Mouse (Mus musculus) common myeloid progenitor, adult 5-6 weeks (primary cell): ENCODE data around the gene Clpx. TPM values are rescaled to one million over a fixed set of nuclear protein-coding genes. Genes with fewer than 3 reads are reported as not detected.
"Not testable (repeated sequence)": the region's sequence is repeated elsewhere in the genome, so short reads cannot be mapped to it uniquely, and the experiment has no call there.

Experiments
- ATAC-seq: replicated peaks from 2 replicates; pipeline ENCODE4 v1.8.0; 2016; ENCODE audit warnings: low read depth, mild to moderate bottlenecking, moderate TSS enrichment, inconsistent platforms; ENCODE audit not compliant: poor library complexity, severe bottlenecking
- total RNA-seq: library from RNA; stranded (forward); fragments of 200-1000, 187-1606 nt; gene quantifications from 2 replicates; pipeline ENCODE4 v1.2.3, GENCODE M21; 2017

The Clpx gene
- 50.2 and 53.4 TPM in 2 replicates for total RNA-seq

DNA sequence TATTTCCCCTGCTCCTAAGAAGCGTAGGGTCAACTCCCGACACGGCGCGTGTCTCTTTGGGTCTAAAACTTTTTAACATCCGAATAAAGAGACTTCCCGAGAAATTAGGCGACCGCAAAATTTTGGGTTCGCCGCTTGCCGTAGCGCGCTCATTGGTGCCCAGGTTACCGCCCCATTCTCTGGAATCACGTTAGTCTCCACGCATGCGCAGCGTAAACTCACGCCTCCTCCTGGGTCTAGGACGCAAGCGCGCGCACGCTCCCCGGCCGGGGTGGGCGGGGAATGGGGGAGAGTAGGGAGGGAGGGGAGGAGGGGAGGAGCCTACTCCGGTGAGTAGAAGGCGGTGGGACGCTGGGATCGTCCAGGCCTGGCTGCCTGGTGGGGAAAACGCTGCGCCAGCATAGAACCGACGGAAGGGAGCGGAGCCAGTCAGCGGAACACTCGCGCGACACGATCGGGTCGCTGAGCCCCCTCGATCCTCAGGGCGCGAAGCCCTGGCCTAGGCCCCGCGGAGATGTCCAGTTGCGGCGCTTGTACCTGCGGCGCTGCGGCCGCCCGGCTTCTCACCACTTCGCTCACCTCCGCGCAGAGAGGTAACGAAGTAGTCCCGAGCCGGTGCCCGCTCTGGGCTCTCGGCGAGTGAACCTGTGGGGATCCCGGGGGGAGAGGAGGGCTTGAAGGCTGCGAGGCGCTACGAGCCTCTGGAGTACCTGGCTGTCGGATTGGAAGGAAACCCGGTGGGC lies at the start of gene Clpx:
TSS of gene Clpx (plus strand) at position 288 of the 743 bp plus-strand sequence.
- ATAC-seq = peak; percentile 96

DNA sequence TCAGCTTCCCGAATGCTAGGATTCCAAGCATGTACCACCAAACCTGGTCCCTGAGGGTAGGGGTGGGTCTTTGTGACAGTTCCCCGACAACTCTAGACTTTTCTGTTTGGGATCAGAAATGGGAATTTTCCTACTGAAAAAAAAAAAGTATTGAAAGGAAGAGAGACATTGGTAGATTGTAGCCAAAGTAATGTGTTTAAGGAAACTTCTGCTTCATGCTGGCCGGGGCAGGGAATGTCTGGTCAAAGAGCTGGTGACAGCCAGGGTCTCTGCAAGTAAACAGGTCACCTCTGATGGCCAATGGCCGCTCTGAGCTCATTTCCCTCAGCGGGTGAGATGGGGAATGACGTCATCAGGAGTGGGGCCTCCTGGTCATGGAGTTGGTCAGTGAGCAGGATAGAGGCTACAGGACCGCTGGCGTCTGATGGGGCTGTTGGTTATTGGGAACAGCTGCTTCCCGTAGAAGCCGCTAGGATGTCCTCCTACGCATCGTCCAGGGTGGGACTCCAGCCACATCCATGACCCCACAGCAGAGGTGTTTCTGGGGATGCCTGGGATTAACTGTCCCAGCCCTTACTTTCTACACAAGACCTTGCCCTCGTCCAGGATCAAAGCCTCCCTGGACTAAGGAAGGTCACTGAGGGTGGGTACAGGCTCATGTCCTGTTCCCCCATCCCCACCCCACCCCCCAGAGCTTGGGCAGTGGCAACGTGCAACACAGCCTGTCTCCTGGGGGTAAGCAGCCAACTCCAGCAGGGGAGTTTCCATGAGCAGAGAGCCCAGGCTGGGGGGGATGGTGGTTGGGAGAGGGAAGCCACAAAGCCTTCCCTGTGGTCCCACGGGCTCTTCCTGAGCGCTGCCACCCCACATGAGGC lies 46.3 kb upstream of the Clpx start:
- ATAC-seq = no peak

DNA sequence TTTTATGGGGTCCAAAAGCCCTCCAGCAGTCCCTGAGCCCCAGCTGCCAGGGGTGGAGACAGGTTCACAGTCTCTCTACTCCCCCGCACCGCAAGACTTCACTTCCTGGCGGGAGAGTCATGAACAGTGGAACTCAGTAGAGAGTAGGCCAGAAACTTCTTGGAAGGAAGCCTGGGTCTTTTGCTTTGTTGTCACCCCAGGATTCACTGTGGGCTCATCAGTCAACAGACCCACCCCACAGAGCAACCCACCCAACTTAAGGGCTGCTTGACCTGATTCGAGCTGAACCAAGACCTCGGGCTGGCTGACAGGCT lies 45.7 kb upstream of the Clpx start:
- no peak for ATAC-seq

DNA sequence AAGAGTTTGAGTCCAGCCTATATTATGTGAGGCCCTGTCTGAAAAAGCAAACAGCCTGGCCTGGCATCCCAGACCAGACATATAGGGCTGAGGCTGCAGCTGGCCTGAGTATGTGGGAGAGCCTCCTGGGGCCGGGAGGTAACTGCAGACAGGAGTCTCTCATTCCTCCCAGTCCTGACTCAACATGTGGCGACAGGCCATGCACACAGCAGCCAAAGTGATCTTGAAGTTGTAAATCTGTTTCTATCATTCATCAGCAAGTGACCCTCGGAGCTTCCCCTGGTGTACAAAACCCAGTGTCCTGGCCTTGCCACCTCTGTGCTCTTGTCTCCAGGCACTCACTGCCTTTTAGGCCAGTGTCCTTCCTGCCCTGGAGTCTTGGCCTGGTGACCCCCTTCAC lies 42.0 kb upstream of the Clpx start:
- ATAC-seq = no peak

DNA sequence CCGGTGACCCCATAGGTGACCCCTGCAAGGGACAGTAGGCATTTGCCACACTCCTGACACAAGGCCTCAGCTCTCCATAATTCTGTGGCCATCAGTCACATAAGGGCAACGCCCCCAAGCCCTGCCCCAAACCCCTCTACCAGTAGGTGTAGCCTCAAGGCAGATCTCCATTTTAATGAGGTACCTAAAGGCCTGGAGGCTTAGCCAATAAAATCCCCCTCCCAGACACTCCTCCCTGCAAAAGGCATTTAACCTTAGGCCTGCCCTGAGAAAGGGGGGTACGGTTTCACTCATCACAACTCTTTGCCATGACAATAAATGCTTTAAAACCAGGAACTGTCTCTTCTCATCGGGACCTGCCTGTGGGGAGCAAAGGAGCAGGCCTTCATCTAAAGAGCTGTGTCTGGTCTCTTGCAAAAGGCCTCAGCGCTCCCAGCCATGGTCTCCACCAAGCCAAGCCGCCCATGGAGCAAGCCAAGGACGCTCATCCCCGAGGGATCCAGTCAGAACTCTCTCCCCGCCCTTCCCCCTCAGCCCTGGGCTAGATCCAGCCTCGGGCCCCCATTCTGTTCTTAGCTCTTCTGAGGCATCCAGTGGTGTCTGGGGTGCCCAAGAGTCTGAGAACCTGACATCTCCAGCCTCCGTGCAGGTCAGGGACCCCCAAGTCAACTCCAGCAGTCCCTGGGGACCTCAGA lies 38.0 kb upstream of the Clpx start:
- no peak for ATAC-seq

DNA sequence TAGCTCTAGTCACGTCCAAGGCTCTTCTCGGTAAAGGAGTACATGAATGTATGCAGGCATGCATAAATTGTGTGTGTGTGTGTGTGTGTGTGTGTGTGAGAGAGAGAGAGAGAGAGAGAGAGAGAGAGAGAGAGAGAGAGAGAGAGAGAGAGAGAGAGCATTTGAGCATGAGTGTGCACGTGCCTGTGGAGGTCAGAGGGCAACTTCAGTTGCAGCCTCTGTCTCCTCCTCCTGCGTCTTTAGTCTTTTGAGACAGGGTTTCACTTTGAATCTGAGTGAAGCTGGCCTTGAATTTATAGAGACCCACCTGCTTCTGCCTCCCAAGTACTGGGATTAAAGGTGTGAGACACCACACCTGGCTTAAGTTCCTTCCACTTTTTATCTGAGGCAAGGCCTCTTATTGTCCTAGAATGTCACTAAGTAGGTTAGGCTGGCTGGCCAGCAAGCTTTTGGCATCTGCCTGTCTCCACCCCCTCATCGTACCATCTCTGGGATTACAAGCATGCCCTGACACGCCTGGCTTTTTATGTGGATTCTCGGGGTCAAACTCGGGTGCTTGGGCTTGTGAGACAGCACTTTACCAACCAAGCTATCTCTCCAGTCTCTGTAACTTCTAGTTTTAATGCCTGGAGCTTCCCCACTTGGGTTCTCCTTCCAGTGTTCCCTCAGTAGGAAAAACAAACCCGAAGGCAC lies 36.7 kb upstream of the Clpx start:
- ATAC-seq = no peak

DNA sequence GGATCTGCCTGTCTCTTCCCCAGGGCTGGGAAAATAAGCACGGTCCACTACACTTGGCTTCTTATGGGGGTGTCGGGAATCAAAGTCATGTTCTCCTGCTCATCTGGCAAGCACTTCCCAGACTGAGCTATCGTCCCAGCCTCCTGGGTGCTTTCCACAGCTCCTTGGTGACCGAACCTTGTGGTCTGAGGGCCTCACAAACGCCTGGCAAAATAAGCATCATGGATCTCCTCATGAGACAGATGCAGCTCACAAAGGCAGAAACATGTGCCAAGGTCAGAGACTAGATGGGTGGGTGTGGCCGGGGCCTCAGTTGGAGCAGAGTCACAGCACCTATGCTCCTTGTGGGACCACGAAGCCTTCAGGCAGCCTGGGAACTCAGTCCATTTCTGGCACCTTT lies 34.7 kb upstream of the Clpx start:
- ATAC-seq = no peak

DNA sequence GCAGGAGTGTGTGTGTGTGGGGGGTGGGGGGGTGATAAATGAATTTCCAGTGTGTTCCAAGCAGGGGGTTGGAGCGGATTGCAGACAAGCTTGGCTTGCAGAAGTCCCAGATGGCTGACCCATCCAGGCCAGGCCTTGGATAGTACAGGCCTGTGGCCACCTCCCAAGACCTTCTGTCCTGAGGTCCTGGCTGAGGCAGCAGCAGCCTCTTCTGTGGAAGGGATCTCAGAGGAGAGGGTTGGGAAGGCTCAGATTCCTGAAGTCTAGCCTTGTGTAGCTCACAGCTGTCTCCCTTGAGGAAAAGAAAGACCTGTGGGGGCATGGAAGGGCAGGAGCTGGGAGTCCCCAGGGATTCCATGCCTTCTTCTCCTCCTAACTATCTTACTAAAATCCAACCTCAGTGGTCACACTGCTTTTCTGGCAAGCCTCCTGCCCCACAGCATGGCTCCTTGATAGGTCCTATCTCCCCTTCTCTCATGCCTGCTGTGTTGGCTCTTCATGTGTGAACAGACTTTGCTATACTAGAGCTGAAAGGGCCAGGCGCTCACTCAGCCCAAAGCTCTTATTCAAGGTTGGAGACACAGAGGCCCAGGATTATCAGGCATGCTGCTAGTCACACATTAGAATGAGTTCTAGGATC lies 32.3 kb upstream of the Clpx start:
- no peak for ATAC-seq

DNA sequence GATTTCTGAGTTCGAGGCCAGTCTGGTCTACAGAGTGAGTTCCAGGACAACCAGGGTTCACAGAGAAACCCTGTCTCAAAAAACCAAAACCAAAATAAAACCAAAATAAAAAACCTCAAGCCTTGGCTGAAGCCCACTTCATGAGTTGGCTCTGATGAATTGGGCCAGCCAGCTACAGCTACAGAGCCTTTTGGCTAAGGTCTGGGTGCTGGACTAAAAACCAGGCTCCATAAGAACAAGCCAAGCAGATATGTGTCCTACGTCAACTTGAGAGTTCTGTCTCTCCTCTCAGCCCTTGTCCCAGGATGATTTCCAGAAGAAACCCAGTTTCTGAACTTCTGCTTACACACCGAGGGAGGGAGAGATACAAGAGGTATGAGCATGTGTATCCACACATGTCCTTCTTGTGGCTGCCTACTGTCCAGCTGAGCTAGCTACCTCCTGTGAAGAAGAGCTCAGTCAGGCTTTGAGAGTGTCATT lies 31.4 kb upstream of the Clpx start:
- no peak for ATAC-seq

DNA sequence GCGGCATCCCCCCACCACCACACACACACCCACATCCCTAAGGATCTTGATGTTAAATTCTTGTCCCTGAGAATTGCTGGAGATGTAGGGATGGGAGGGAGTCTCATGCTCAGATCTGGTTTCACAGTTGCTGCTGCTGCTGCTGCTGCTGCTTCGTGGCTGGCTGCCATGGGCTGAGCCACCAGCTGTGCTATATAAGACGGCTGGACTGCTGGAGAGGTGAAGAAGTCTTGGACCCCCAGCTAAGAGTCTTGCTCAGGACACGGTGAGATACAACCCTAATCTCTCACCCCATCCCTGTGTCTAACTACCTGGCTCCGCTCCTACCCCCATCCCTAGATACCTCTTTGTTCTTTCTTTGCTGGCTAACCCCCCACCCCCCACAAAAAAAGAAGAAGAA lies 29.1 kb upstream of the Clpx start, which contains the start of gene Cilp:
TSS of gene Cilp (plus strand) at position 222 of the 400 bp plus-strand sequence.
- ATAC-seq = no peak

DNA sequence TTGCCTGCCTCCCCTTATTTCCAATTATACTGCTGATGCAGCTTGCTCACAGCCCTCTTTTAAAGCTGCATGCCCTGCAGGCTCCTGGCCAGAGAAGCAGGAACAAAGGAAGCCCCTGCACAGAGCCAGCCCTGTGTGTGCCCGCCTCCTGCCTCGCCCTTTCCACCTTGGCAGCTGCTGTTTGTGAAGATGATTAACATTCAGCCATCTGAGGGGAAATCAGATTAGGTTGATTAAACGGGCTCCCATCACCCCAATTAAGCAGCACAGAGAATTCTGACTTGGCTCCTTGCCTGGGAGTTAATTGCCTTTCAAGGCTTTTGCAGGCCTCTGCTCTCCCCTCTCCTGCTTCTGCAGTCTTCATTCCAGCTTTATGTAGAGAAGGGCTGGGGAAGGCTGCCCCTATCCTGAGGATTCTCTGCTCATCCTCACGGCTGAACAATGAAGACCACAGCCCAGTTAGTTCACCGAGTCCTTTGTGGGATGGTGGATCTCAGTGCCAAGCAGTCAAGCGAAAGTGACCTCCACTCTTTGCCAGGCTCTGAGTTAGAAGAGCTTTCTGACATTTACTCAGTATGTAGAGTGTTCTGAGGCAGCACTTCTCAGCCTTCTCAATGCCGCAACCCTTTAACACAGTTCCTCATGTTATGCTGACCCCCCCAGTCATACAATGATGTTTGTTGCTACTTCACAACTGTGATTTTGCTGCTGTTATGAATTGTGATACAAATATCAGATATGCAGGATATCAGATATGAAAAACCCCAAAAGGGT lies 26.1 kb upstream of the Clpx start:
- no peak for ATAC-seq

DNA sequence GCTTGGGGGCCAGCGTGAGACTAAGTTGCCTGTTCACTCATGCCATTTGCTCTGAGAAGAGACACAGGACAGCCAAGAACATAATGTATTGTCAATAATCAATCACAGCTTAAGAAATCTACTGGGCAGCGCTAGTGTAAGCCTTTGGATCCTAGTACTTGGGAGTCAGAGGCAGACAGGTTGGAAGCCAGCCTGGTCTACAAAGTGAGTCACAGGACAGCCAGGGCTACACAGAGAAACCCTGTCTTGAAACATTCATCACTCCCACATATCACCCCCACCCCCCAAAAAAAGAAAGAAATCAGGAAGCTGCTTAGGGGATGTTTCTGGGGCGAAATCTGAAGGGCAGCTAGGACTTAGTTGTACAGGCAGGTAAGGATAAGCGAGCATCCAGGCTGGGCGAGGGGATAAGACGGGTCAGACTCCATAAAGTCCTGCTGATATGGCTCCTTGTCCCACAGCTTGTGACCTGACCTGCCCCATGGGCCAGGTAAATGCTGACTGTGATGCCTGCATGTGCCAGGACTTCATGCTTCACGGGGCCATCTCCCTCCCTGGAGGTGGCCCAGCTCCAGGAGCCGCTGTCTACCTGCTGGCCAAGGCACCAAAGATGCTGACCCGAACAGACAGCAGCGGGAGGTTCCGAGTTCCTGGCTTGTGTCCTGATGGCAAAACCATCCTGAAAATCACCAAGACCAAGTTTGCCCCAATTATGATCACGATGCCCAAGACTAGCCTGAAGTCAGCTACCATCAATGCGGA lies 20.8 kb upstream of the Clpx start:
- no peak for ATAC-seq

DNA sequence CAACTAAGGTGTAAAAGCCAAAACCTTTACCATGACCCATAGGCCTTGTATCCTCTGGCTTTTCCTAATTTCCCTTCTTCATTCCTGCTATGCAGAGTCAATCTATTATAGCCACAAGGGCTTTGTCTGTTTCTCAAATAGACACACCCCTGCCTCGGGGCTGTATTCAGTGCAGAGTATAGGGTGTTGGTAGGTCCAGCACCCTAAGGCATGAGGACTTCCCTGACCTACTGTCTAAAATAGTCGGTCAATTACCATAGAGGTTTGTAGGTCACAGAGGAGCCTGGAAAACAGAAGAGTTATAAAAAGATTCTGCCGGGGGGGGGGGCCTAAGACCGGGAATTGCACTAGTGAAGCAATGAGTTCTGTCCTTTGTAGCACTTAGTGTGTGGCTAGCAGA lies 20.2 kb upstream of the Clpx start:
- ATAC-seq = no peak

DNA sequence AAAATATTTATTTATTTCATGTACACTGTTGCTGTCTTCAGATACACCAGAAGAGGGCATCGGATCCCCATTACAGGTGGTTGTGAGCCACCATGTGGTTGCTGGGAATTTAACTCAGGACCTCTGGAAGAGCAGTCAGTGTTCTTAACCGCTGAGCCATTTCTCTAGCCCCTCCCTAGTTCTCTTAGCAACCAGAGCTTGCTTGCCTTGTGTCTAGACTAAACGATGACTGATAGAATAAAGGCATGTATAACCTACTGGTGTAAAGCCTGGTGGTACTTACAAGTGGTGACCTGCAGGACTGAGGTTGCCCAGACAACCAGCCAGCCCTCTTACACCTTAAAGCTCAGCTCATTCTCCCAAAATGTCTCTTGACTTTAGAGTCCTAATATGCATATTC lies 19.2 kb upstream of the Clpx start:
- not testable (repeated sequence) for ATAC-seq

DNA sequence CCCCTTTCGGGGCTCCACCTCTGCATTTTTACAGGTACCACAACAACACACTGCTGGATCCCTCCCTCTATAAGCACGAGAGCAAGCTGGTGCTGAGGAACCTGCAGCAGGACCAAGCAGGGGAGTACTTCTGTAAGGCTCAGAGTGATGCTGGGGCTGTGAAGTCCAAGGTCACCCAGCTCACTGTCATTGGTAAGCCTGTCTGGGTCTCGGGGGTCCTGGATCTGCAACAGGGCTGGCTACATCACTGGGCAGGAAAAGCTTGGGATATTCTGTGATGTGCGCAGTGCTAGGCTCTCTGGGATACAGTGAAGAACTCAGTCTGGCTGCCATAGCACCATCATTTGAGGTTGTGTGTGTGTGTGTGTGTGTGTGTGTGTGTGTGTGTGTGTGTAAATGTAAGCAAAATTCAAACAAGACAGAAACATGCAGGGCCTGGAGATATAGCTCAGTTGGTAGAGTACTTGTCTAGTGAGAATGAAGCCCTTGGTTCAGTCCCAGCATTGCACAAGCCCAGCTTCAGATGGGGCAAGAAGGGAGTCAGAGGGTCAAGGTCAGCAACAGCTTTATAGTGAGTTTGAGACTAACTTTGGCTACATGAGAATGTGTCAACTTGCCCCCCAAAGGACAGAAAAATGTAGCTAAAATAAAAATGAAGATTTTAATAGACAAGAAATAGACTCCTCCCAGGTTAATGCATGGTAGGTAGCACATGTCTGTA lies 18.1 kb upstream of the Clpx start:
- no peak for ATAC-seq

DNA sequence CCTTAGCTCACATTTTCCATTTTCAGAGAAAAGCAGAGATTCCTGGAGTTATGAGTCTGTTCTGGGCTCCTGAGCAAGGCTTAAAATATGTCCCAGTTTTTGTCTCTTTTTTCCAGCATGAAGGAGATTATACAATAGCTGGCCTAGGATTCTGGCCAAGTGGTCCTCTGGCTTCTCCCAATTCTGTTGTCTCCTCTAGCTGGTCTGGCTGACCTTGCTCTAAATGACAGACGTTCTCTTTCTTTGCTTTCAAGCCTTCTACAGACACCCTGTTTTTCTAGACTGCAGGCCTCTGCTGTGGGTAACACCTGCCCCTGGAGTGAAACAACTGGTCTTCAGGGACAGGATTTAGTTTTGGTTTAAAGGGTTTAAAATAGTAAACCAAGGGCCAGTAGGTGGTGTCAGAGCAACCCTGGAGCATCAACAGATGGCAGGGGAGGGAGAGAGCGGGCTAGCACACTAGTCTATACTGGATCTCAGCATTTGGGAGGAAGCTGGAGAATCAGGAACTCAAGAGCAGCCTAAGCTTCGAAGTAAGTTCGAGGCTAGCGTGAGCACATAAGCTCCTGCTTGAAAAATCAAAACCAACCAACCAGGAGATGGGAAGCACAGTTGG lies 12.4 kb upstream of the Clpx start:
- no peak for ATAC-seq

DNA sequence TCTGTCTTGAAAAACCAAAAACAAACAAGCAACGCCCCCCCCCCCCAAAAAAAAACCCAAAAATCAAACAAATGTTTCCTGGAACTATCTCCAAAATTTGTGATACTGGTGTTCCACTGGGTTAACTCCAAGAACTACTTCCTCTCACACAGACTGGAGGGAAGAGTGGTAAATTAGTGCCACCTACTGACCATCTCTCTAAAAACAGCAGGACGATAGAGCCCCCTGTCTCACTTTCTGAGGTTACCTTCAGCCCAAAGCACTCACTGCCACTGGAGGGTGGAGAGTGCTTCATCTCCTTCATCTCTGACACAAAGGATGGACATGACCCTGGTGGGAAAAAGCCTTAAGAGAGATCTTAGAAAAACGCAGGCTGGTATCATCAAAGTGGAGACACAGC lies 10.8 kb upstream of the Clpx start:
- peak; percentile 83 for ATAC-seq
